Mouse (Mus musculus): Measurements from ENCODE around the gene Tmtc4.

GRCm38 (mm10) chr14:122986404-122986803 is 2.6 kb upstream of the Tmtc4 start:
- TF ChIP-seq MAX (IDR thresholded peaks at IDR 0.05) (no peak), CTCF (IDR thresholded peaks at IDR 0.05; ENCODE audit: control insufficient read depth, insufficient read depth, insufficient read length) (no peak), USF1 (IDR thresholded peaks at IDR 0.05; ENCODE audit: low read depth) (no peak), MYOD1 (IDR thresholded peaks at IDR 0.05; ENCODE audit: control insufficient read depth, insufficient read length, low read depth) (no peak), CEBPB (IDR thresholded peaks at IDR 0.05; ENCODE audit: low read depth) (no peak), MYOG (IDR thresholded peaks at IDR 0.05; ENCODE audit: control insufficient read depth, extremely low read depth, insufficient read length) (no peak)

Measured in C2C12 (cell line).